Mouse (Mus musculus) cerebellum, postnatal 25 days (tissue): ENCODE measurements around the gene Atg13.

Source experiments
- DNase-seq, 2 experiments: peaks; one replicate each; pipeline ENCODE4 v3.0.0; 2021; ENCODE audit warnings: mixed read lengths in 2 of 2

Atg13 gene

GRCm38 (mm10) chr2:91645811-91646210 lies 64.6 kb downstream of the Atg13 start:
- no peak for DNase-seq

GRCm38 (mm10) chr2:91645354-91645753 lies 65.0 kb downstream of the Atg13 start:
- no peak for DNase-seq

- DNase-seq = no peak
Observed at GRCm38 (mm10) chr2:91644021-91644420, 66.4 kb downstream of the Atg13 start.

- no peak for DNase-seq
Observed at GRCm38 (mm10) chr2:91642825-91643415, 67.5 kb downstream of the Atg13 start.

- no peak for DNase-seq
Observed at GRCm38 (mm10) chr2:91638931-91639330, 71.4 kb downstream of the Atg13 start.

GRCm38 (mm10) chr2:91636727-91637338 lies 73.5 kb downstream of the Atg13 start:
- no peak for DNase-seq

- DNase-seq = no peak
Observed at GRCm38 (mm10) chr2:91636229-91636628, 74.1 kb downstream of the Atg13 start, which contains the start of gene F2. F2 (minus strand) TSS chr2:91636414.

GRCm38 (mm10) chr2:91635486-91635885 lies 74.9 kb downstream of the Atg13 start:
- no peak for DNase-seq

GRCm38 (mm10) chr2:91634841-91635240 lies 75.5 kb downstream of the Atg13 start:
- peak; percentile 65 to 75 for DNase-seq

GRCm38 (mm10) chr2:91633334-91633977 lies 76.9 kb downstream of the Atg13 start:
- no peak for DNase-seq

GRCm38 (mm10) chr2:91632316-91632715 lies 78.1 kb downstream of the Atg13 start:
- no peak for DNase-seq

- DNase-seq = no peak
Observed at GRCm38 (mm10) chr2:91631826-91632225, 78.5 kb downstream of the Atg13 start.

GRCm38 (mm10) chr2:91630384-91630783 lies 80.0 kb downstream of the Atg13 start:
- no peak for DNase-seq

GRCm38 (mm10) chr2:91629682-91630081 lies 80.7 kb downstream of the Atg13 start:
- DNase-seq = no peak

GRCm38 (mm10) chr2:91628171-91628570 lies 82.2 kb downstream of the Atg13 start:
- DNase-seq = no peak

GRCm38 (mm10) chr2:91627486-91627885 lies 82.9 kb downstream of the Atg13 start:
- DNase-seq = no peak
